Mouse (Mus musculus) retina, embryonic 14.5 days (tissue): ENCODE data around the gene Tas2r129.
"Not testable (repeated sequence)": the region's sequence is repeated elsewhere in the genome, so short reads cannot be mapped to it uniquely, and the experiment has no call there.

ENCODE experiments used
- DNase-seq: peaks from one replicate; pipeline ENCODE4 v3.0.0-alpha.2; 2015; ENCODE audit warnings: low spot score

Tas2r129 gene

GRCm38 (mm10) chr6:132950802-132951201 lies at the start of gene Tas2r129:
Gene Tas2r129 (plus strand): TSS chr6:132951102.
- DNase-seq: no peak

- DNase-seq: no peak
These were observed 41.6 kb upstream of the Tas2r129 start, which contains the start of gene Tas2r125 for GRCm38 (mm10) chr6:132909351-132909750. Gene Tas2r125 (plus strand): TSS chr6:132909651.

- DNase-seq: not testable (repeated sequence)
These were observed 9.5 kb upstream of the Tas2r129 start for GRCm38 (mm10) chr6:132941376-132941775.

- no peak for DNase-seq
These were observed 6.9 kb downstream of the Tas2r129 start, which contains the start of gene Tas2r131 for GRCm38 (mm10) chr6:132957819-132958218. Gene Tas2r131 (minus strand): TSS chr6:132957919.

GRCm38 (mm10) chr6:132980865-132981264 lies 30.0 kb downstream of the Tas2r129 start, which contains the start of gene Tas2r109:
Gene Tas2r109 (minus strand): TSS chr6:132980965.
- DNase-seq: no peak
